Mouse (Mus musculus): ENCODE measurements around the gene Cox10. TPM values are rescaled to one million over a fixed set of nuclear protein-coding genes. Genes with fewer than 3 reads are reported as not detected.

Cox10 gene
- total and polyA plus RNA-seq, 3 experiments: 23.4 to 60.3 (median 35.2) TPM

DNA sequence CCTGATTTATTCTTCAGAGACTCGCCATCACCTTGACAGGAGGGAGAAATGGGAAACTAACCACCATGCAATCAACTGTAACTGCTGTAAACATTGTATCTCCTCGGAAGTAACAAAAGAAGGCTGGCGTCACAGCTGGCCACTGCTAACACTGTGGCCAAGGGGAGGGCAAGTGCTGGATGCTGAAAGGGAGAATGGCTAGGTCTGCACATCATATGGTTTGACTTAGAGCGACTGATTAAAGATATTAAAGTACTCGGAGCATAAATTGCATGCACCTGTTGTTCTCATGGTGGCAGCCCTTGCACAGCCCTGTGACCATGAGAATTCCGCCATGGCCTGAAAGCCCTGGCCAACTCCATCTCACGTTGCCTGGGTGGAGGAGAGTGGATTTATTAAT, 54.7 kb downstream of the Cox10 start:
- dilution Hi-C loops (cut with MboI; ENCODE audit: extremely low pct_ligation_motif_present, extremely low pct_unique_long_range_greater_than_20kb, low sequenced_read_pairs): no loop called here
- Histone ChIP-seq H3K4me2 (ENCODE audit: insufficient read depth, low read depth, poor library complexity, severe bottlenecking) (no peak overlapping the region), H3K27me3 (replicated peaks) (no peaks in the 10 kb centered on the region), H3K36me3 (replicated peaks in 1 of 2; ENCODE audit: control insufficient read depth in 1 of 2, insufficient read depth in 1 of 2, low read length in 1 of 2) (peaks cover 3 to 41% of the 10 kb centered on the region in 2 experiments), H3K79me2 (replicated peaks; ENCODE audit: control insufficient read depth, extremely low read depth, insufficient read depth, poor library complexity, severe bottlenecking) (no peaks in the 10 kb centered on the region), H3K9ac (ENCODE audit: insufficient read depth, low read depth) (no peak overlapping the region), H3K27ac (ENCODE audit: insufficient read depth, low read depth) (no peak overlapping the region), H3K9me3 (replicated peaks; ENCODE audit: low read length) (no peaks in the 10 kb centered on the region), H3K4me1 (ENCODE audit: control insufficient read depth in 1 of 2, insufficient read depth in 2 of 2) (peaks cover 9 to 81% of the 10 kb centered on the region in 2 experiments), H3K4me3 (replicated peaks in 1 of 3; ENCODE audit: low read depth in 2 of 3, low read length in 2 of 3, poor library complexity in 1 of 3) (no peak overlapping the region)
- TF ChIP-seq SIN3A (IDR thresholded peaks at IDR 0.05; ENCODE audit: low read length): no peak
- no peak for TF ChIP-seq MAZ (IDR thresholded peaks at IDR 0.05; ENCODE audit: low read depth, low read length)
- no peak for TF ChIP-seq ETS1 (conservative IDR thresholded peaks at IDR 0.05; ENCODE audit: low read depth, low read length)
- in situ Hi-C loops (cut with MboI; ENCODE audit: low pct_ligation_motif_present, low pct_unique_long_range_greater_than_20kb, low sequenced_read_pairs): no loop called here
- DNase-seq (ENCODE audit: extremely low read depth): no peak

DNA sequence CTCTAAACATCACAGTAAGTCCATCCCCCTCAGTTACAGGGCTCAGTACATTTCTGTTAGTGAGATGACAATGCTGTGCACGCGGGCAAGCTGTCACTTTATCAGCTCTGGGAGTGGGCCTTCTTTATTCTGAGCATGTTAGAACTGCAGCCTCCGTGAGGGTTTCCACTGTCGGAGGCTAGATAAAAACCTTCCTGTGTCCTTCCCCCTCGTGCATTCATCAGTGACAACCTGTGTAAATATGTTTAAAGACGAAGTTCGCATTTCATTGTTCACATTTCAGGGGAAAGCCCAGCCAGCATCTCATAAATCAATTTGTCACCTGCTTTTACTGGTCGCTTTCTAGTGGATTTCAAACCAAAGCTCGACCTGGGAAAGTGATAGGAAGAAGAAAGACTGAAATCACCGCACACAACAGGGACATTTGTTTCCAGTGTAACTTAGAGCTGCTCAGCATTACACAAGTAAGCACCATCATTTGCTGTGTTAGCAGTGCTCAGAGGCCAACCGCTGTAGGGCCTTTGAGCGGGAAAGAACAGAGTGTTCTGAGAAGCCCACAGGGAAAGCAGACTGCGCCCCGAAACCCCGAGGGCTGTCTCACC, 55.8 kb downstream of the Cox10 start:
- Histone ChIP-seq H3K27me3 (replicated peaks) (no peaks in the 10 kb centered on the region), H3K27ac (ENCODE audit: insufficient read depth, low read depth) (no peak overlapping the region), H3K9me3 (replicated peaks; ENCODE audit: low read length) (no peaks in the 10 kb centered on the region), H3K4me3 (replicated peaks in 1 of 3; ENCODE audit: low read depth in 2 of 3, low read length in 2 of 3, poor library complexity in 1 of 3) (no peak overlapping the region), H3K9ac (ENCODE audit: insufficient read depth, low read depth) (no peak overlapping the region), H3K4me1 (ENCODE audit: control insufficient read depth in 1 of 2, insufficient read depth in 2 of 2) (peaks cover 11 to 88% of the 10 kb centered on the region in 2 experiments), H3K79me2 (replicated peaks; ENCODE audit: control insufficient read depth, extremely low read depth, insufficient read depth, poor library complexity, severe bottlenecking) (no peaks in the 10 kb centered on the region), H3K4me2 (ENCODE audit: insufficient read depth, low read depth, poor library complexity, severe bottlenecking) (no peak overlapping the region), H3K36me3 (replicated peaks in 1 of 2; ENCODE audit: control insufficient read depth in 1 of 2, insufficient read depth in 1 of 2, low read length in 1 of 2) (peaks cover 3 to 32% of the 10 kb centered on the region in 2 experiments)
- dilution Hi-C loops (cut with MboI; ENCODE audit: extremely low pct_ligation_motif_present, extremely low pct_unique_long_range_greater_than_20kb, low sequenced_read_pairs): no loop called here
- no peak for DNase-seq (ENCODE audit: extremely low read depth)
- no peak for TF ChIP-seq UBTF (IDR thresholded peaks at IDR 0.05; ENCODE audit: low read depth, low read length)
- no peak for TF ChIP-seq ZKSCAN1 (IDR thresholded peaks at IDR 0.05; ENCODE audit: borderline replicate concordance, low read depth, low read length)
- TF ChIP-seq ZNF384 (IDR thresholded peaks at IDR 0.05; ENCODE audit: low read depth, low read length): no peak
- in situ Hi-C loops (cut with MboI; ENCODE audit: low pct_ligation_motif_present, low pct_unique_long_range_greater_than_20kb, low sequenced_read_pairs): no loop called here

DNA sequence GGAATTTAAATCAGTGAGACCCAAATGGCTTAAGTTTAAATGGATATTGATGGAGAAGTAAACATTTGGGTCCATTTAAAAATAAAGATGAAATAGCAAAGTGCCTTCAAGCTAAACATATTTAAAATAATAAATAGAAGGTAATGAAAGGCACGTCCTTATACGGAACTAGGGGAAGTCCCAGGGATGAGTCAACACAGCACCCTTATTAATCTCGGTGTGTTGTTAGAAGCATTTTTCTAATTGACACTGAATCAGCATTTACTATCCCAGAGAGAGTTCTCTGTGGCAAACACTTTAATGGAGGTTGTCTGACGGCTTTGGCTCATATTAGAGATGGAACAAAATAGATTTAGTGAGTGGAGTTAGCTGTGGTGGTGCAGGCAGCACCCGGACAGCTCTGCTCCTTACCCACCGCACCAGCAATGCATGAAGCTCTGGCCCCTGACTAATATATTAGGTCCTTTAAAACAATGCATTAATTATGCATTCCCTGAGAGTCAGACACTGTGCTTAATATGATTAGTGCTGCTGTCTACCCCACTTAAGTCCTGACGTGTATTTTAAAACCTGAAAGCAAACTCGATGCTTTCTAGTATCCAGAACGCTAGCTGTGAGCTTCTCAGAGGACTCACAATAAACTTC, 56.7 kb downstream of the Cox10 start:
- H3K4me3 ChIP-seq (replicated peaks in 1 of 3; ENCODE audit: low read depth in 2 of 3, low read length in 2 of 3, poor library complexity in 1 of 3): no peak overlapping the region
- H3K27me3 ChIP-seq (replicated peaks): no peaks in the 10 kb centered on the region
- peak; percentile 36; the same call in 1 of the 2 replicates for TF ChIP-seq EP300 (IDR thresholded peaks at IDR 0.05; ENCODE audit: low read length)
- no peak for TF ChIP-seq NRF1 (IDR thresholded peaks at IDR 0.05; ENCODE audit: low read depth, low read length)
- TF ChIP-seq MYC (IDR thresholded peaks at IDR 0.05; ENCODE audit: low read depth, low read length): no peak
- TF ChIP-seq TCF12 (IDR thresholded peaks at IDR 0.05; ENCODE audit: low read depth, low read length): no peak
- TF ChIP-seq ETS1 (conservative IDR thresholded peaks at IDR 0.05; ENCODE audit: low read depth, low read length): no peak
- TF ChIP-seq SMC3 (IDR thresholded peaks at IDR 0.05; ENCODE audit: low read depth, low read length): no peak
- no peak for TF ChIP-seq CTCF (conservative IDR thresholded peaks at IDR 0.05 in 1 of 2, IDR thresholded peaks at IDR 0.05 in 1 of 2; ENCODE audit: low read depth in 2 of 2, low read length in 2 of 2)
- no peak for TF ChIP-seq TBP (conservative IDR thresholded peaks at IDR 0.05; ENCODE audit: low read depth, low read length)
- no peak for TF ChIP-seq RCOR1 (conservative IDR thresholded peaks at IDR 0.05; ENCODE audit: low read depth, low read length)
- 0 out of 2 replicates have a peak, but pooled peaks have one; percentile 9 for TF ChIP-seq JUND (conservative IDR thresholded peaks at IDR 0.05; ENCODE audit: low read depth, low read length)
- TF ChIP-seq POLR2A (IDR thresholded peaks at IDR 0.05; ENCODE audit: low read depth, low read length): no peak
- TF ChIP-seq HCFC1 (IDR thresholded peaks at IDR 0.05; ENCODE audit: low read depth, low read length): no peak
- no peak for TF ChIP-seq USF1 (IDR thresholded peaks at IDR 0.05; ENCODE audit: low read depth, low read length)
- TF ChIP-seq CHD1 (IDR thresholded peaks at IDR 0.05; ENCODE audit: low read depth, low read length): no peak
- TF ChIP-seq IRF4 (IDR thresholded peaks at IDR 0.05; ENCODE audit: low read depth, low read length): peak; percentile 43; the same call in 1 of the 2 replicates
- TF ChIP-seq KAT2A (IDR thresholded peaks at IDR 0.05; ENCODE audit: insufficient replicate concordance, low read length): no peak
- no peak for TF ChIP-seq ZC3H11A (IDR thresholded peaks at IDR 0.05; ENCODE audit: low read depth, low read length)
- peak; percentile 11; the same call in 1 of the 2 replicates for TF ChIP-seq JUN (IDR thresholded peaks at IDR 0.05; ENCODE audit: insufficient read depth, low read depth, low read length)
- TF ChIP-seq MXI1 (IDR thresholded peaks at IDR 0.05; ENCODE audit: low read depth, low read length): no peak
- H3K79me2 ChIP-seq (replicated peaks; ENCODE audit: control insufficient read depth, extremely low read depth, insufficient read depth, poor library complexity, severe bottlenecking): no peaks in the 10 kb centered on the region
- H3K4me2 ChIP-seq (ENCODE audit: insufficient read depth, low read depth, poor library complexity, severe bottlenecking): no peak overlapping the region; the same call in 1 of the 2 replicates
- H3K4me1 ChIP-seq (ENCODE audit: control insufficient read depth in 1 of 2, insufficient read depth in 2 of 2): peaks cover 14 to 90% of the 10 kb centered on the region in 2 experiments
- dilution Hi-C loops (cut with MboI; ENCODE audit: extremely low pct_ligation_motif_present, extremely low pct_unique_long_range_greater_than_20kb, low sequenced_read_pairs) (no loop called here), in situ Hi-C loops (cut with MboI; ENCODE audit: low pct_ligation_motif_present, low pct_unique_long_range_greater_than_20kb, low sequenced_read_pairs) (no loop called here)
- H3K36me3 ChIP-seq (replicated peaks in 1 of 2; ENCODE audit: control insufficient read depth in 1 of 2, insufficient read depth in 1 of 2, low read length in 1 of 2): peaks cover 3 to 28% of the 10 kb centered on the region in 2 experiments
- peak; percentile 30 for DNase-seq (ENCODE audit: extremely low read depth)
- no peak overlapping the region for H3K27ac ChIP-seq (ENCODE audit: insufficient read depth, low read depth)
- no peak overlapping the region for H3K9ac ChIP-seq (ENCODE audit: insufficient read depth, low read depth)
- H3K9me3 ChIP-seq (replicated peaks; ENCODE audit: low read length): no peaks in the 10 kb centered on the region

All from CH12.LX (cell line).